26 mouse cellular contexts compared by ENCODE assay signal in genomic region chr12:113136492-113137020, GRCm38 (mm10). TPM values are rescaled to one million over a fixed set of nuclear protein-coding genes. Genes with fewer than 3 reads are reported as not detected.
DNase-seq lines count a peak whose midpoint lies in the region; ATAC-seq and TF ChIP-seq lines count a peak whose summit lies in the region.
"Had no signal": no experiment of that assay in that cellular context is flagged by ENCODE, and none has a peak within 500 bp of the region (broad histone marks: within the 10 kb centered on the region; RNA-seq: fewer than 3 reads in every experiment).

No protein-coding gene starts in this region.

- H3K9me3 ChIP-seq in heart, embryonic 10.5 days = no peaks in the 10 kb centered on the region
- no peaks in the 10 kb centered on the region for H3K9me3 ChIP-seq in intestine, postnatal 0 days (ENCODE audit: control insufficient read depth)
- H3K9me3 ChIP-seq in intestine, embryonic 16.5 days (ENCODE audit: control insufficient read depth, low read length) = no peaks in the 10 kb centered on the region
- no peaks in the 10 kb centered on the region for H3K9me3 ChIP-seq in heart, postnatal 0 days (replicated peaks; ENCODE audit: control insufficient read depth, low read length)
- H3K9me3 ChIP-seq: hindbrain, embryonic 10.5 days; intestine, embryonic 15.5 days; limb, embryonic 15.5 days; midbrain, embryonic 10.5 days; neural tube, embryonic 13.5 days had no signal

- no peak overlapping the region for H3K9ac ChIP-seq in intestine, postnatal 0 days (ENCODE audit: low read depth, low read length)
- no peak overlapping the region for H3K9ac ChIP-seq in intestine, embryonic 16.5 days (ENCODE audit: low read depth, low read length)
- no peak overlapping the region; the same call in 1 of the 2 replicates for H3K9ac ChIP-seq in heart, postnatal 0 days (replicated peaks; ENCODE audit: low read depth, low read length)
- H3K9ac ChIP-seq: intestine, embryonic 15.5 days; limb, embryonic 15.5 days; liver, embryonic 14.5 days; neural tube, embryonic 13.5 days had no signal

- H3K4me1 ChIP-seq in heart, embryonic 10.5 days = peaks cover 88% of the 10 kb centered on the region
- 0 out of 2 replicates have a peak, but pooled peaks cover 4% of the 10 kb centered on the region for H3K4me1 ChIP-seq in intestine, postnatal 0 days (replicated peaks; ENCODE audit: control insufficient read depth, insufficient read depth, low read length)
- peaks cover 43% of the 10 kb centered on the region for H3K4me1 ChIP-seq in intestine, embryonic 16.5 days (ENCODE audit: control insufficient read depth, insufficient read depth, low read length)
- H3K4me1 ChIP-seq in heart, postnatal 0 days (ENCODE audit: control insufficient read depth, insufficient read depth) = peaks cover 60% of the 10 kb centered on the region

- no peak for ATAC-seq in intestine, postnatal 0 days
- ATAC-seq in intestine, embryonic 16.5 days = no peak
- no peak for ATAC-seq in heart, postnatal 0 days (ENCODE audit: insufficient read depth, low read depth)
- ATAC-seq: hindbrain, embryonic 16.5 days; intestine, embryonic 15.5 days; midbrain, embryonic 16.5 days had no signal

- H3K27ac ChIP-seq in heart, embryonic 10.5 days = peak overlapping the region; percentile 85
- H3K27ac ChIP-seq in intestine, postnatal 0 days (ENCODE audit: low read depth, low read length) = no peak overlapping the region
- no peak overlapping the region for H3K27ac ChIP-seq in intestine, embryonic 16.5 days (ENCODE audit: low read length)
- H3K27ac ChIP-seq in heart, postnatal 0 days (ENCODE audit: low read depth) = peak overlapping the region; percentile 98
- H3K27ac ChIP-seq: intestine, embryonic 15.5 days; limb, embryonic 15.5 days; liver, embryonic 14.5 days; midbrain, embryonic 10.5 days; neural tube, embryonic 13.5 days had no signal

- TF ChIP-seq CTCF in intestine, postnatal 0 days (IDR thresholded peaks at IDR 0.05; ENCODE audit: low read depth) = peak; percentile 30
- peak; percentile 52 for TF ChIP-seq CTCF in heart, postnatal 0 days (IDR thresholded peaks at IDR 0.05; ENCODE audit: low read depth)

- DNase-seq in heart, embryonic 10.5 days (ENCODE audit: low spot score) = no peak
- DNase-seq in heart, adult 8-10 months (ENCODE audit: low spot score) = no peak
- peak; percentile 31 for DNase-seq in R1 (ENCODE audit: low read depth, low spot score)
- peak; percentile 51 for DNase-seq in heart, postnatal 0 days (ENCODE audit: low spot score)
- DNase-seq in cerebellum, adult 18-20 months = no peak
- DNase-seq: adrenal gland, postnatal 14 days; cerebellum, adult 8-10 months; cerebellum, postnatal 36 days; embryo, embryonic 11 days; gastrocnemius, postnatal 25 days; kidney, postnatal 36 days; layer of hippocampus, adult 9-11 months; left cerebral cortex, postnatal 4 days; retina, postnatal 1 day; thymus, postnatal 25 days had no signal

- no peak overlapping the region for H3K4me3 ChIP-seq in heart, embryonic 10.5 days
- no peak overlapping the region for H3K4me3 ChIP-seq in intestine, postnatal 0 days (ENCODE audit: low read depth, low read length)
- H3K4me3 ChIP-seq in intestine, embryonic 16.5 days (ENCODE audit: low read length) = no peak overlapping the region
- H3K4me3 ChIP-seq in heart, postnatal 0 days (ENCODE audit: low read depth, low read length) = no peak overlapping the region
- H3K4me3 ChIP-seq: hindbrain, embryonic 10.5 days; intestine, embryonic 15.5 days; limb, embryonic 15.5 days; midbrain, embryonic 10.5 days; myocyte; neural tube, embryonic 13.5 days had no signal

- H3K4me2 ChIP-seq in intestine, postnatal 0 days (replicated peaks; ENCODE audit: low read depth) = no peak overlapping the region
- H3K4me2 ChIP-seq in intestine, embryonic 16.5 days (ENCODE audit: low read depth, low read length) = no peak overlapping the region
- H3K4me2 ChIP-seq in heart, postnatal 0 days (ENCODE audit: low read depth, low read length) = no peak overlapping the region
- H3K4me2 ChIP-seq: intestine, embryonic 15.5 days; limb, embryonic 15.5 days; neural tube, embryonic 13.5 days had no signal

- H3K36me3 ChIP-seq in heart, embryonic 10.5 days = peaks cover 64% of the 10 kb centered on the region
- peaks cover 65% of the 10 kb centered on the region for H3K36me3 ChIP-seq in intestine, postnatal 0 days (ENCODE audit: control insufficient read depth, insufficient read depth)
- H3K36me3 ChIP-seq in intestine, embryonic 16.5 days (ENCODE audit: control insufficient read depth, insufficient read depth, low read length) = peaks cover 45% of the 10 kb centered on the region
- peaks cover 45% of the 10 kb centered on the region for H3K36me3 ChIP-seq in heart, postnatal 0 days (replicated peaks; ENCODE audit: control insufficient read depth, insufficient read depth, low read length)

- no peaks in the 10 kb centered on the region for H3K27me3 ChIP-seq in heart, embryonic 10.5 days (ENCODE audit: insufficient read depth, poor library complexity, severe bottlenecking)
- peaks cover 13% of the 10 kb centered on the region for H3K27me3 ChIP-seq in intestine, postnatal 0 days (replicated peaks; ENCODE audit: control insufficient read depth, insufficient read depth, low read length)
- H3K27me3 ChIP-seq in intestine, embryonic 16.5 days (replicated peaks; ENCODE audit: control insufficient read depth, insufficient read depth, low read length) = peaks cover 10% of the 10 kb centered on the region; the same call in 1 of the 2 replicates
- no peaks in the 10 kb centered on the region for H3K27me3 ChIP-seq in heart, postnatal 0 days (ENCODE audit: control insufficient read depth, insufficient read depth, low read length)
- H3K27me3 ChIP-seq: neural tube, embryonic 13.5 days had no signal

- 72% methylated on average over 17 of the region's 17 CpGs for WGBS in heart, embryonic 10.5 days
- 78% methylated on average over 17 of the region's 17 CpGs for WGBS in intestine, postnatal 0 days
- WGBS in intestine, embryonic 16.5 days = 72% methylated on average over 17 of the region's 17 CpGs
- 59% methylated on average over 17 of the region's 17 CpGs for WGBS in heart, postnatal 0 days

- no peak for TF ChIP-seq EP300 in heart, postnatal 0 days (IDR thresholded peaks at IDR 0.05; ENCODE audit: low read depth)

RNA-seq across cellular contexts. Expression of gene Crip2, which starts 3.5 kb away (rescaled TPM):
- 956 and 1,505 TPM in 2 replicates for polyA plus RNA-seq in heart, embryonic 10.5 days (2016; fragmentation: Nextera tagmentation; extraction: Ambion mirVana)
- total RNA-seq in heart, adult 8-10 months (2022) = 1,000 to 10,000 TPM; 1,612 to 1,913 (median 1,690) TPM
- polyA plus RNA-seq in intestine, postnatal 0 days (2015; fragmentation: Nextera tagmentation; extraction: Ambion mirVana) = 90.4 and 96.8 TPM in 2 replicates
- 124 and 130 TPM in 2 replicates for polyA plus RNA-seq in intestine, embryonic 16.5 days (2015; fragmentation: Nextera tagmentation; extraction: Ambion mirVana)
- total RNA-seq in heart, postnatal 0 days (2014; rRNA removed; ENCODE audit: low replicate concordance) = 1,394 and 1,556 TPM in 2 replicates
- 2,321 and 2,395 TPM in 2 replicates for polyA plus RNA-seq in heart, postnatal 0 days (2015; fragmentation: Nextera tagmentation; extraction: Ambion mirVana)

RNA-seq across cellular contexts. Expression of gene Crip1, which starts 9.6 kb away (rescaled TPM):
- 511 and 613 TPM in 2 replicates for polyA plus RNA-seq in heart, embryonic 10.5 days (2016; fragmentation: Nextera tagmentation; extraction: Ambion mirVana)
- 100 to 1,000 TPM; 154 to 215 (median 169) TPM for total RNA-seq in heart, adult 8-10 months (2022)
- 1,918 and 1,992 TPM in 2 replicates for polyA plus RNA-seq in intestine, postnatal 0 days (2015; fragmentation: Nextera tagmentation; extraction: Ambion mirVana)
- 489 and 523 TPM in 2 replicates for polyA plus RNA-seq in intestine, embryonic 16.5 days (2015; fragmentation: Nextera tagmentation; extraction: Ambion mirVana)
- 286 and 487 TPM in 2 replicates for total RNA-seq in heart, postnatal 0 days (2014; rRNA removed; ENCODE audit: low replicate concordance)
- 831 and 871 TPM in 2 replicates for polyA plus RNA-seq in heart, postnatal 0 days (2015; fragmentation: Nextera tagmentation; extraction: Ambion mirVana)

RNA-seq across cellular contexts. Expression of gene Tedc1, which starts 19.7 kb away (rescaled TPM):
- 32.7 and 33.5 TPM in 2 replicates for polyA plus RNA-seq in heart, embryonic 10.5 days (2016; fragmentation: Nextera tagmentation; extraction: Ambion mirVana)
- total RNA-seq in heart, adult 8-10 months (2022) = under 1 TPM; 0.12 to 0.49 (median 0.33) TPM
- polyA plus RNA-seq in intestine, postnatal 0 days (2015; fragmentation: Nextera tagmentation; extraction: Ambion mirVana) = 5.5 and 6.8 TPM in 2 replicates
- 21.4 and 22.7 TPM in 2 replicates for polyA plus RNA-seq in intestine, embryonic 16.5 days (2015; fragmentation: Nextera tagmentation; extraction: Ambion mirVana)
- total RNA-seq in heart, postnatal 0 days (2014; rRNA removed; ENCODE audit: low replicate concordance) = 6.7 and 16.5 TPM in 2 replicates
- polyA plus RNA-seq in heart, postnatal 0 days (2015; fragmentation: Nextera tagmentation; extraction: Ambion mirVana) = 4.5 and 4.9 TPM in 2 replicates

RNA-seq across cellular contexts. Expression of gene Mta1, which starts 38.5 kb away (rescaled TPM):
- polyA plus RNA-seq in heart, embryonic 10.5 days (2016; fragmentation: Nextera tagmentation; extraction: Ambion mirVana) = 12.0 and 17.5 TPM in 2 replicates
- total RNA-seq in heart, adult 8-10 months (2022) = 10 to 100 TPM; 45.0 to 47.2 (median 46.1) TPM
- 4.9 and 5.6 TPM in 2 replicates for polyA plus RNA-seq in intestine, postnatal 0 days (2015; fragmentation: Nextera tagmentation; extraction: Ambion mirVana)
- 8.0 TPM in 2 replicates for polyA plus RNA-seq in intestine, embryonic 16.5 days (2015; fragmentation: Nextera tagmentation; extraction: Ambion mirVana)
- 26.3 and 32.0 TPM in 2 replicates for total RNA-seq in heart, postnatal 0 days (2014; rRNA removed; ENCODE audit: low replicate concordance)
- 10.9 and 11.8 TPM in 2 replicates for polyA plus RNA-seq in heart, postnatal 0 days (2015; fragmentation: Nextera tagmentation; extraction: Ambion mirVana)

RNA-seq across cellular contexts. Expression of gene Tmem121, which starts 49.2 kb away (rescaled TPM):
- polyA plus RNA-seq in heart, embryonic 10.5 days (2016; fragmentation: Nextera tagmentation; extraction: Ambion mirVana) = 2.6 and 6.1 TPM in 2 replicates
- total RNA-seq in heart, adult 8-10 months (2022) = under 1 TPM in 2 of 4 experiments, not detected in 2; 0.16 to 0.22 TPM
- 3.4 and 3.5 TPM in 2 replicates for polyA plus RNA-seq in intestine, postnatal 0 days (2015; fragmentation: Nextera tagmentation; extraction: Ambion mirVana)
- 5.6 and 5.8 TPM in 2 replicates for polyA plus RNA-seq in intestine, embryonic 16.5 days (2015; fragmentation: Nextera tagmentation; extraction: Ambion mirVana)
- 0.97 and 4.8 TPM in 2 replicates for total RNA-seq in heart, postnatal 0 days (2014; rRNA removed; ENCODE audit: low replicate concordance)
- polyA plus RNA-seq in heart, postnatal 0 days (2015; fragmentation: Nextera tagmentation; extraction: Ambion mirVana) = 1.2 TPM in 2 replicates

Comparison
In these comparisons a context has a peak if more than half of its experiments do, and no peak if none do; other contexts are left out.
1. DNase-seq: peak in R1 (single experiment) and heart, postnatal 0 days (single experiment); none in heart, embryonic 10.5 days (single experiment), heart, adult 8-10 months (single experiment) and cerebellum, adult 18-20 months (0 of 2).
2. H3K27ac ChIP-seq: peak in heart, embryonic 10.5 days (single experiment) and heart, postnatal 0 days (single experiment); none in intestine, postnatal 0 days (single experiment) and intestine, embryonic 16.5 days (single experiment).